Mouse (Mus musculus): ENCODE results near the gene Slc22a12. TPM values are rescaled to one million over a fixed set of nuclear protein-coding genes. Genes with fewer than 3 reads are reported as not detected.

Gene Slc22a12
- polyA plus RNA-seq, 1 experiment from 2014 or later = not detected

- Histone ChIP-seq H3K36me3 (ENCODE audit: control insufficient read depth, insufficient read depth, low read length) (no peaks in the 10 kb centered on the region), H3K27me3 (ENCODE audit: control insufficient read depth, insufficient read depth, low read length) (no peaks in the 10 kb centered on the region), H3K9ac (ENCODE audit: low read length) (no peak overlapping the region), H3K27ac (replicated peaks) (no peak overlapping the region), H3K4me1 (replicated peaks; ENCODE audit: control insufficient read depth, insufficient read depth) (no peaks in the 10 kb centered on the region), H3K4me2 (replicated peaks; ENCODE audit: low read depth) (no peak overlapping the region), H3K9me3 (ENCODE audit: control insufficient read depth, low read length) (no peaks in the 10 kb centered on the region), H3K4me3 (ENCODE audit: low read depth, low read length) (no peak overlapping the region)
- ATAC-seq (ENCODE audit: low FRiP score, low TSS enrichment) (no peak), DNase-seq (ENCODE audit: low spot score) (no peak)
- 83% methylated on average over 6 of the region's 6 CpGs for WGBS
- no peak for TF ChIP-seq EP300 (optimal IDR thresholded peaks at IDR 0.05)
Measured at GRCm38 (mm10) chr19:6538546-6538945, 4.3 kb downstream of the Slc22a12 start.

GRCm38 (mm10) chr19:6537526-6537925, 5.3 kb downstream of the Slc22a12 start:
- Histone ChIP-seq H3K27me3 (ENCODE audit: control insufficient read depth, insufficient read depth, low read length) (no peaks in the 10 kb centered on the region; the same call in 1 of the 2 replicates), H3K36me3 (ENCODE audit: control insufficient read depth, insufficient read depth, low read length) (no peaks in the 10 kb centered on the region), H3K4me3 (ENCODE audit: low read depth, low read length) (no peak overlapping the region), H3K4me1 (replicated peaks; ENCODE audit: control insufficient read depth, insufficient read depth) (no peaks in the 10 kb centered on the region), H3K4me2 (replicated peaks; ENCODE audit: low read depth) (no peak overlapping the region), H3K9ac (ENCODE audit: low read length) (no peak overlapping the region), H3K9me3 (ENCODE audit: control insufficient read depth, low read length) (no peaks in the 10 kb centered on the region), H3K27ac (replicated peaks) (no peak overlapping the region)
- ATAC-seq (ENCODE audit: low FRiP score, low TSS enrichment) (no peak), DNase-seq (ENCODE audit: low spot score) (no peak)
- WGBS = 72% methylated on average over 8 of the region's 8 CpGs
- TF ChIP-seq EP300 (optimal IDR thresholded peaks at IDR 0.05) = no peak
- no peak for TF ChIP-seq CTCF (IDR thresholded peaks at IDR 0.05; ENCODE audit: low read depth)

- no peak overlapping the region for H3K4me3 ChIP-seq (ENCODE audit: low read depth, low read length)
- ATAC-seq (ENCODE audit: low FRiP score, low TSS enrichment) = no peak
- H3K27ac ChIP-seq (replicated peaks) = no peak overlapping the region
- H3K9me3 ChIP-seq (ENCODE audit: control insufficient read depth, low read length) = no peaks in the 10 kb centered on the region
- H3K27me3 ChIP-seq (ENCODE audit: control insufficient read depth, insufficient read depth, low read length) = no peaks in the 10 kb centered on the region; the same call in 1 of the 2 replicates
- no peak for DNase-seq (ENCODE audit: low spot score)
- H3K4me2 ChIP-seq (replicated peaks; ENCODE audit: low read depth) = no peak overlapping the region
- 61% methylated on average over 6 of the region's 6 CpGs for WGBS
- H3K9ac ChIP-seq (ENCODE audit: low read length) = no peak overlapping the region
- H3K36me3 ChIP-seq (ENCODE audit: control insufficient read depth, insufficient read depth, low read length) = no peaks in the 10 kb centered on the region
- 0 out of 2 replicates have a peak, but pooled peaks cover 3% of the 10 kb centered on the region for H3K4me1 ChIP-seq (replicated peaks; ENCODE audit: control insufficient read depth, insufficient read depth)
- TF ChIP-seq EP300 (optimal IDR thresholded peaks at IDR 0.05) (no peak), CTCF (IDR thresholded peaks at IDR 0.05; ENCODE audit: low read depth) (no peak)
Measured at GRCm38 (mm10) chr19:6536696-6537095, 6.1 kb downstream of the Slc22a12 start.

- Histone ChIP-seq H3K4me2 (replicated peaks; ENCODE audit: low read depth) (no peak overlapping the region), H3K4me1 (replicated peaks; ENCODE audit: control insufficient read depth, insufficient read depth) (0 out of 2 replicates have a peak, but pooled peaks cover 8% of the 10 kb centered on the region), H3K9me3 (ENCODE audit: control insufficient read depth, low read length) (no peaks in the 10 kb centered on the region), H3K36me3 (ENCODE audit: control insufficient read depth, insufficient read depth, low read length) (no peaks in the 10 kb centered on the region), H3K27me3 (ENCODE audit: control insufficient read depth, insufficient read depth, low read length) (no peaks in the 10 kb centered on the region; the same call in 1 of the 2 replicates), H3K9ac (ENCODE audit: low read length) (no peak overlapping the region), H3K27ac (replicated peaks) (no peak overlapping the region), H3K4me3 (ENCODE audit: low read depth, low read length) (no peak overlapping the region)
- TF ChIP-seq EP300 (optimal IDR thresholded peaks at IDR 0.05) (no peak), CTCF (IDR thresholded peaks at IDR 0.05; ENCODE audit: low read depth) (no peak)
- 47% methylated on average over 3 of the region's 3 CpGs for WGBS
- ATAC-seq (ENCODE audit: low FRiP score, low TSS enrichment) (no peak), DNase-seq (ENCODE audit: low spot score) (no peak)
Measured at GRCm38 (mm10) chr19:6536201-6536600, 6.6 kb downstream of the Slc22a12 start.

GRCm38 (mm10) chr19:6534118-6534415, 8.8 kb downstream of the Slc22a12 start:
- 50% methylated on average over 5 of the region's 5 CpGs for WGBS
- no peak for TF ChIP-seq CTCF (IDR thresholded peaks at IDR 0.05; ENCODE audit: low read depth)
- TF ChIP-seq EP300 (optimal IDR thresholded peaks at IDR 0.05) = no peak
- Histone ChIP-seq H3K27me3 (ENCODE audit: control insufficient read depth, insufficient read depth, low read length) (no peaks in the 10 kb centered on the region; the same call in 1 of the 2 replicates), H3K4me3 (ENCODE audit: low read depth, low read length) (no peak overlapping the region), H3K9ac (ENCODE audit: low read length) (no peak overlapping the region), H3K36me3 (ENCODE audit: control insufficient read depth, insufficient read depth, low read length) (no peaks in the 10 kb centered on the region), H3K9me3 (ENCODE audit: control insufficient read depth, low read length) (no peaks in the 10 kb centered on the region), H3K4me1 (replicated peaks; ENCODE audit: control insufficient read depth, insufficient read depth) (0 out of 2 replicates have a peak, but pooled peaks cover 8% of the 10 kb centered on the region), H3K4me2 (replicated peaks; ENCODE audit: low read depth) (no peak overlapping the region), H3K27ac (replicated peaks) (no peak overlapping the region)
- ATAC-seq (ENCODE audit: low FRiP score, low TSS enrichment) = no peak
- DNase-seq (ENCODE audit: low spot score) = no peak

- ATAC-seq (ENCODE audit: low FRiP score, low TSS enrichment) = no peak
- Histone ChIP-seq H3K9ac (ENCODE audit: low read length) (no peak overlapping the region), H3K27me3 (ENCODE audit: control insufficient read depth, insufficient read depth, low read length) (no peaks in the 10 kb centered on the region; the same call in 1 of the 2 replicates), H3K36me3 (ENCODE audit: control insufficient read depth, insufficient read depth, low read length) (no peaks in the 10 kb centered on the region), H3K9me3 (ENCODE audit: control insufficient read depth, low read length) (no peaks in the 10 kb centered on the region), H3K27ac (replicated peaks) (no peak overlapping the region), H3K4me2 (replicated peaks; ENCODE audit: low read depth) (no peak overlapping the region), H3K4me1 (replicated peaks; ENCODE audit: control insufficient read depth, insufficient read depth) (0 out of 2 replicates have a peak, but pooled peaks cover 8% of the 10 kb centered on the region), H3K4me3 (ENCODE audit: low read depth, low read length) (no peak overlapping the region)
- WGBS = 77% methylated on average over 11 of the region's 11 CpGs
- DNase-seq (ENCODE audit: low spot score) = no peak
- TF ChIP-seq EP300 (optimal IDR thresholded peaks at IDR 0.05) = no peak
- TF ChIP-seq CTCF (IDR thresholded peaks at IDR 0.05; ENCODE audit: low read depth) = no peak
Measured at GRCm38 (mm10) chr19:6533290-6534117, 9.3 kb downstream of the Slc22a12 start.
